Mouse (Mus musculus): ENCODE data around the gene Sorcs2. TPM values are rescaled to one million over a fixed set of nuclear protein-coding genes. Genes with fewer than 3 reads are reported as not detected.

Gene Sorcs2
- polyA plus RNA-seq, 1 experiment from 2014 or later: 14.8 TPM

DNA sequence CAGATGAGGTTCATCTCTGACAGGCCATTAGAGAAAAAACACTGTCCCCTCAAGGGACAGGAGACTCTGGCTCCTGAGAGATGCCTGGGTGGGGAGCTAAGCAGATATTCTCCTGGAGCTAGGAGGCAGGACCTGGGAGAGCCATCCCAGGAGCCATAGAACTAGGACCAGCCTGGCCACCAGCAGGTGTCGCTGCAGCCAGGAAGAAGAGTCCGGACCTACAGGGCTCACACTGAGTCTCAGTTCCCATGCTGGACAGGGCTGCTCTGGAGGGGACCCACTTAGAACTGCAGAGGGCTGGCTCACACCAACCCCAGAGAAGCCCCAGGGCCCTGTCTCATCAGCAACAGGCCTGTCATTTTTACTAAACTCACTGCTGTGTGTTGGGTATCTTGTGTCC is 74.4 kb downstream of the Sorcs2 start:
- WGBS: 14% methylated on average over 2 of the region's 2 CpGs
- ATAC-seq (ENCODE audit: low FRiP score): peak; percentile 82
- H3K9ac ChIP-seq (replicated peaks): no peak overlapping the region
- no peak overlapping the region for H3K4me2 ChIP-seq
- peak overlapping the region; percentile 66 for H3K27ac ChIP-seq (replicated peaks)
- H3K27me3 ChIP-seq (replicated peaks): no peaks in the 10 kb centered on the region
- H3K4me1 ChIP-seq: peaks cover 41% of the 10 kb centered on the region
- H3K4me3 ChIP-seq (replicated peaks): no peak overlapping the region
- no peaks in the 10 kb centered on the region for H3K9me3 ChIP-seq (replicated peaks)
- no peaks in the 10 kb centered on the region for H3K36me3 ChIP-seq

DNA sequence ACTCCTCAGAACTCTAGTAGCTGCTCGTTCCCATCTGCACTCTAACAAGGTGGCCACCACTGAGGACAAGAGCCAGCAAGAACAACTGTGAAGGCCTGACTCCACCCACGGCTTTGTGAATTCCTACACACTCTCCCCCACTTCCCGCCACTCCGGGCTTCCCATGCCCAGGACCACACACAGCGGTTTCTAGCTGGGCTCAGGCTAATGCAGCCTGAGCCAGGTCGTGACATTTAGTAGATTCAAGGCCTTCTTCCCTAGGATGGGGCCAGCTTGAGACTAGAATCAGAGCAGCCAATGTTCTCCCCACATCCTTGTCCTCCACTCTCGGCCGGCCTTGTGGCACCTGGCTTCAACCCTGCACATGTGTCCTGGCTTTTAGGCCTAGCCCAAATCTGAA is 76.4 kb downstream of the Sorcs2 start:
- Histone ChIP-seq H3K4me2 (no peak overlapping the region), H3K9ac (replicated peaks) (no peak overlapping the region), H3K27me3 (replicated peaks) (no peaks in the 10 kb centered on the region; the same call in 1 of the 2 replicates), H3K27ac (replicated peaks) (no peak overlapping the region), H3K36me3 (no peaks in the 10 kb centered on the region), H3K4me3 (replicated peaks) (no peak overlapping the region), H3K4me1 (peaks cover 48% of the 10 kb centered on the region), H3K9me3 (replicated peaks) (no peaks in the 10 kb centered on the region)
- 44% methylated on average over 8 of the region's 8 CpGs for WGBS
- no peak for ATAC-seq (ENCODE audit: low FRiP score)

DNA sequence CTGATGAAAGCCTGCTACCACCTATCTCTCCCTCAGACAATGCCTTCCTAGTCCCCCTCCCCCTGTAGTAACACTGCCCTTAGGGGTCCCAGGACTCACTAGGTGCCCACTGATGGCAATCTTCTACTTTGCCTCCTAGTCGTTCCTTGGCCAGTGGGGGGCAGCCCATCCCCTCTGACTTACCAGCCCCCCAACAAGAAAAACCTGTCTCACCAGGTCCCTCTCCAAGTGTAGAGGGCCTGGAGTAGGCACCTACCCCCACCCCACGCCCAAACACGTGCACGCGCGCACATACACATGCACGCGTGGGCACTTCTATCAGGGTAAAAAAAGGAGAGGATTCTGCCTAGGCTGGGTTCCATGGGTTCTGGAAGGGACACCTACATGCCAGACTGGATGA is 77.3 kb downstream of the Sorcs2 start:
- WGBS: 90% methylated on average over 8 of the region's 8 CpGs
- no peaks in the 10 kb centered on the region; the same call in 1 of the 2 replicates for H3K27me3 ChIP-seq (replicated peaks)
- no peak overlapping the region for H3K4me2 ChIP-seq
- no peak overlapping the region for H3K4me3 ChIP-seq (replicated peaks)
- no peaks in the 10 kb centered on the region for H3K9me3 ChIP-seq (replicated peaks)
- no peak overlapping the region for H3K27ac ChIP-seq (replicated peaks)
- H3K36me3 ChIP-seq: no peaks in the 10 kb centered on the region
- H3K9ac ChIP-seq (replicated peaks): no peak overlapping the region
- peaks cover 40% of the 10 kb centered on the region for H3K4me1 ChIP-seq
- ATAC-seq (ENCODE audit: low FRiP score): no peak

DNA sequence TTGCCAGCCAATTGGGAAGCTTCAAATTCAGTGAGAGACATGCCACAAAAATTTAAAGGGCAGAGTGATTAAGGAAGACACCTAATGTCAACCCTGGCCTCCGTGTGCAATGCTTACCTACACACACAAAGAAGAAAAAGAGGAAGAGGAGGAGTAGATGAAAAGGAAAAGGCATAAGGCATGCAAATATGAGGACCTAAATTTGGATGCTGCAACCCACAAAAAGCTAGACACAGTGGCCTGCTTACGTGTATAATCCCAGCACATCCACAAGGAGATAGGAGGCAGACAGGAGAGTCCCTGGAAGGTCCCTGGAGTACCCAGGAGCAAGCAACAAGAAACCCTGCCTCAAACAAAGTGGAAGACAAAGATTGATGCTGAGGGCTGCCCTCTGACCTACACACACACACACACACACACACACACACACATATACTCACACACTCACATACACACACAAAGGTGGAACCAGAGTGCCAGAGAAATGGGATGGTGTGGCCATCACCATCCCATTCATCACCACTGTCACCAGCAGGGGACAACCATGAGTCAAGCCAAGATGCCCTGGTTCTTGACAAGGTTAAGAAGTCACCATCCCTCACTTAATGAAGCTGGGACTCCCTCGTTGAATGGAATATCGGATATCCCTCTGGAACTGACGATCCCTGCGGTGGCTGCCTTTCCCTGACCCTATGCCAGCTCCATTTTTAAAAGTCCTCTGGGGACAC is 80.1 kb downstream of the Sorcs2 start:
- no peaks in the 10 kb centered on the region for H3K36me3 ChIP-seq
- H3K9me3 ChIP-seq (replicated peaks): no peaks in the 10 kb centered on the region
- WGBS: 33% methylated on average over 6 of the region's 6 CpGs
- no peak overlapping the region for H3K9ac ChIP-seq (replicated peaks)
- H3K27me3 ChIP-seq (replicated peaks): no peaks in the 10 kb centered on the region; the same call in 1 of the 2 replicates
- H3K4me2 ChIP-seq: no peak overlapping the region
- H3K27ac ChIP-seq (replicated peaks): no peak overlapping the region
- no peak overlapping the region for H3K4me3 ChIP-seq (replicated peaks)
- ATAC-seq (ENCODE audit: low FRiP score): no peak
- H3K4me1 ChIP-seq: peaks cover 40% of the 10 kb centered on the region

DNA sequence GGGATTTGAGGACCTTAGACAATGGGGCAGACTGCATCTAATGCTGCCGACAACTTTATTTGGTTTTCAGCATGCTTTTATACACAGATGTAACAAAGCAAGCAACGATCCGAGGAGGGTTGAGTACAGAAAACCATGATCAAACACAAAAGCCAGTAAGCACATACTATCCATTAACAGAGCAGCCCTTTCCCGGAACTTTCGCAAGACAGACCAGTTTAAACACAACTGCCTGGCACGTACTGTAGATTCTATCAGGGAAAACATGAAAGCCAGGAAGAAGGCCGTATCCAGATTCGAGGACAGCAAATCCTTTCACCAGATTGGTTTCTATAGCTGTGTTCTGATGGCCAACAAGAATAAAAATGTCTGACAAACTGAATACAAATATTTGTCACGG is 82.8 kb downstream of the Sorcs2 start:
- ATAC-seq (ENCODE audit: low FRiP score): no peak
- no peaks in the 10 kb centered on the region; the same call in 1 of the 2 replicates for H3K27me3 ChIP-seq (replicated peaks)
- no peak overlapping the region for H3K4me3 ChIP-seq (replicated peaks)
- H3K27ac ChIP-seq (replicated peaks): no peak overlapping the region
- peaks cover 33% of the 10 kb centered on the region for H3K4me1 ChIP-seq
- WGBS: 84% methylated on average over 9 of the region's 9 CpGs
- H3K4me2 ChIP-seq: no peak overlapping the region
- H3K9me3 ChIP-seq (replicated peaks): no peaks in the 10 kb centered on the region
- no peaks in the 10 kb centered on the region for H3K36me3 ChIP-seq
- no peak overlapping the region for H3K9ac ChIP-seq (replicated peaks)

DNA sequence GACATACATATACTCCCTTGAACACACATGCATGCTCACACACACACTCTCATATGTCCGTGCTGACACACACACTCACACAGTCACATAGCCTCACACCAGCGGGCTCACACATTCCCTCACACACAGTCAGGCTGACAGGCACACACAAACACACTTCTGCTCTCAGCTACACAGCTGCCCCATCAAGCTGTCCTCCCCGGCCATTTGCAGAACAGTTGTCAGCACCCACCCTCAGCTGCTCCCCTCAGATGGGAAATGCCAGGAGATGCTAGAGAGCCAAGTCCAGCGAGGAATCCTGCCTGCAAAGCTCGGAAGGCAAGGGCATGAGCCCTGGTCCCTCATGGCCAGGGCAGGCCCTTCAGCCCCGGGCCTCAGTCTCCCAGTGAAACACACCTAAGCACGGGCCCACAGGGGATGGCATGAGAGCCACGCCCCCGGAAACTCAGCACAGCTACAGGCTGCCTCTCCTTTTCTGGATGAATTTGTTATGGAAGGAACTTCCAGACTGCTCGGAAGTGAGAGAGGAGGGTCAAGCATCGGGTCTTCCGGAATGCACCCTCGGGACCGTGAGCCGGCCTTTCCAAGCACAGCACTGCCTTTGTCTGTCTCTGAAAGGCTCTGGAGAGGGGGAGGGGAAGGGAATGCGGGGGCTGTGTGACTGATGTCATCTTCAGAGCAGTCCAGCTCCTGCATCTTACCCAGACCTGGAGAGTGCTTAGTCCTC is 84.4 kb downstream of the Sorcs2 start:
- ATAC-seq (ENCODE audit: low FRiP score): peak; percentile 48; the same call in 1 of the 2 replicates
- Histone ChIP-seq H3K27ac (replicated peaks) (peak overlapping the region; percentile 48; the same call in 1 of the 2 replicates), H3K9ac (replicated peaks) (no peak overlapping the region), H3K4me1 (peaks cover 24% of the 10 kb centered on the region), H3K36me3 (no peaks in the 10 kb centered on the region), H3K4me2 (peak overlapping the region; percentile 7; the same call in 1 of the 2 replicates), H3K4me3 (replicated peaks) (no peak overlapping the region), H3K9me3 (replicated peaks) (no peaks in the 10 kb centered on the region), H3K27me3 (replicated peaks) (no peaks in the 10 kb centered on the region; the same call in 1 of the 2 replicates)
- 32% methylated on average over 16 of the region's 16 CpGs for WGBS

DNA sequence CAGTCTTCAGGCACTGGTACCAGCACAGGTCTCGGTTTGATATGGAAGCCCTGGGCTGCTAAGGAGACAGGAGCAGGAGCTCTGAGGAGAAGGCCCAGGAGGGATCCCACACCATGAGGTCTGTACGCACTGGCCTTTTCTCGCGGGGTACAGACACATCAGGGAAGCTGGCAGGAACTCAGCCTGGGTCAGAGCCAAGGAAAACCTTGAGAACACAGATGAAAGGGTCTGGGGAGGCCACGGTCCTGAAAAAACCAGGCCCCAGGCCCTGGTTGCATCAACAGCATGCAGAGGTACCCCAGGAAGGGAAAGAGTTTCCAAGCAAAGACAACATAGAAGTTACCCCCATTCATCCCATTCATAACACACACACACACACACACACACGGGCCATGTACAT is 85.0 kb downstream of the Sorcs2 start:
- Histone ChIP-seq H3K4me1 (peaks cover 18% of the 10 kb centered on the region), H3K27me3 (replicated peaks) (no peaks in the 10 kb centered on the region; the same call in 1 of the 2 replicates), H3K4me3 (replicated peaks) (no peak overlapping the region), H3K9me3 (replicated peaks) (no peaks in the 10 kb centered on the region), H3K4me2 (no peak overlapping the region), H3K9ac (replicated peaks) (no peak overlapping the region), H3K36me3 (no peaks in the 10 kb centered on the region), H3K27ac (replicated peaks) (0 out of 2 replicates have a peak overlapping the region, but pooled peaks have one; percentile 48)
- WGBS: 63% methylated on average over 6 of the region's 6 CpGs
- ATAC-seq (ENCODE audit: low FRiP score): no peak

DNA sequence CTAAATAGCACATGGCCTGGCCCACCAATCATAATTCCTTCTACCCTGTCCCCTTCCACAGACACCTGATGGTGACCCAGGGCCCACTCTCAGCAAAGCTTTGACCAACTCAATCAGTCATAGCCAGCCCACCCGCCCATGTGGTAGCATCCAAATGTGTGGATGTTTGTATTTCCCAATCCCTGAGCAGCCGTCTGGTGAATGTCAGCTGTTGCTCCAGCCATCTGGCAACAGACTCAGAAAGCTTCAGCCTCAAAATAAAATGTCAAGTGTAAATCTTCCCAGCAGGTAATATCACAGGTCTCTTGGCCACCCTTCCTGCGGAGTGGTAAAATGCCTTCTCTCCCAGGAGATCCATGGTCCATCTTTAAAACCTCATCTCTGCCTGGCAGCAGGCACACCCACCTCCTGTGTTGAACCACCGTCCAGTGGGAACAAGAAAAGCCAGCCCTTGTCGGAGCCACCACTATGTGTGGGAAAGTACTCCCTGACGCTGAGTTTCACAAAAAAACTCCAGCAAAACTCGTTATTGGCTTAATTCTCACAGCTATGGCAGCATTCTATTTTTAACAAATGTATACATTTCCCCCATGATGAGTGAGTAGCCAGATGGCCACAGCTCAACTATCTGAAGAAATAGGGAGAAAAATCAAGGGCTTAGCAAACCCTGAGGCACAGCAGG is 93.5 kb downstream of the Sorcs2 start:
- H3K36me3 ChIP-seq: no peaks in the 10 kb centered on the region
- 0 out of 2 replicates have a peak, but pooled peaks cover 8% of the 10 kb centered on the region for H3K4me1 ChIP-seq
- H3K9me3 ChIP-seq (replicated peaks): no peaks in the 10 kb centered on the region
- ATAC-seq (ENCODE audit: low FRiP score): no peak
- H3K4me3 ChIP-seq (replicated peaks): no peak overlapping the region
- no peaks in the 10 kb centered on the region for H3K27me3 ChIP-seq (replicated peaks)
- no peak overlapping the region for H3K9ac ChIP-seq (replicated peaks)
- H3K27ac ChIP-seq (replicated peaks): no peak overlapping the region
- no peak overlapping the region for H3K4me2 ChIP-seq
- 67% methylated on average over 7 of the region's 7 CpGs for WGBS

DNA sequence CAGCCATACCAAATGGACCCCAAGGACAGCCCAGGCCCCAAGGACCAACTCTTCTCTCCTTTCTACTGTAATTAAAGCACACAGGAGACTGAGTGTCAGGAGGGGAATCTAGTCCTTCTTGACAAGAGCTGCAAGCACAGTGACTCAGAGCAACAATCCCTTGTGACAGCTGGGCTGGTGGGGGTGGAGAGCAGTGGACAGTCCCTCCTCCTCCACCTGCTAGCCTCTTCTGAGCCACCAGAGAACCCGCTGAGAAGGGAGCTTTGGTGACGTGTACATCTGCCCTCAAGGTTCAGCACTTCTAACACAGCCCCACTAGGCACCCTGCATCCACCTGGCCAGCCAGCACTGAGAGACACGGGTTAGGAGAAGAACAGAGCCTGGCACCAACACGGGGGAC is 96.8 kb downstream of the Sorcs2 start:
- Histone ChIP-seq H3K9me3 (replicated peaks) (no peaks in the 10 kb centered on the region), H3K4me3 (replicated peaks) (no peak overlapping the region), H3K36me3 (no peaks in the 10 kb centered on the region), H3K4me2 (no peak overlapping the region), H3K4me1 (0 out of 2 replicates have a peak, but pooled peaks cover 8% of the 10 kb centered on the region), H3K27me3 (replicated peaks) (no peaks in the 10 kb centered on the region), H3K9ac (replicated peaks) (no peak overlapping the region), H3K27ac (replicated peaks) (no peak overlapping the region)
- 70% methylated on average over 4 of the region's 4 CpGs for WGBS
- no peak for ATAC-seq (ENCODE audit: low FRiP score)

DNA sequence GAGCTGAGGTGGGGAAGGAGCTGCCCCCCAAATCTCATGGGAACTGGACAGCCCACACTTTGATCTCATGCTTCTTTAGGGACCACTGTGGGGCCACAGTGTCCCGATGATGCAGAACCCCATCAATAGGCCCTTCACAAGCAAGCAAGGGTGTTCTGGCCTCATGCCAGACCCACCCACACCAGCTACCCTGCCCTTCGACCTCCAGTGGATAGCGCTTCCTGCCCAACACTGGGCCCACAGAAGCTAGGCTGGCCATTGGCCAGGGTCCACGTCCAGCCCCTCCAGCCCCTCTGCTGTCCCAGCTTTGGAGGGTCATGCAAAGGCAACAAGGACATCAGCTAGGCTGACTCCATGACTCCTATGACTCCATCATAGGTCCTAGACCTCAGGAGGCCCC is 99.9 kb downstream of the Sorcs2 start:
- no peaks in the 10 kb centered on the region for H3K9me3 ChIP-seq (replicated peaks)
- H3K27me3 ChIP-seq (replicated peaks): no peaks in the 10 kb centered on the region
- no peak overlapping the region for H3K27ac ChIP-seq (replicated peaks)
- no peak for ATAC-seq (ENCODE audit: low FRiP score)
- WGBS: 78% methylated on average over 4 of the region's 4 CpGs
- H3K4me1 ChIP-seq: 0 out of 2 replicates have a peak, but pooled peaks cover 2% of the 10 kb centered on the region
- H3K4me3 ChIP-seq (replicated peaks): no peak overlapping the region
- H3K36me3 ChIP-seq: no peaks in the 10 kb centered on the region
- H3K4me2 ChIP-seq: no peak overlapping the region
- H3K9ac ChIP-seq (replicated peaks): no peak overlapping the region

DNA sequence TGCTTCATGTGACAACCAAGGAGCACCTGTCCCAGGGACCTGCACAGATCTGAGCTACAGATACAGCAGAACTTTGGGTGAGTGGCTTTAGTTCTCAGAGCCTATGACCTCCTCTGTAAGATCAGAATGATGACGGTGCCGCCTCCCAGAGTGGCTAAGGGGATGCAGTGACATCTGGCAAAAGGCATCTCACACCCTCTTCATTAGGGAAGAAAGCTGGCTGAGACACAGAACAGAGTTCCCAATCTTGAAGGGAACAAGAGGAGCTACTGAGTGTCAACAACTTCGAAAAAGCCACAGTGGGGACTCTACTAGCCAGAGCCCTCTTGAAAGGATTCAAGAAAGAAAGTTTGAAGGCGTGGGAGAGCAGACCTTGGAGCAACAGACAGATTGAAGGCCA is 100.7 kb downstream of the Sorcs2 start:
- H3K9ac ChIP-seq (replicated peaks): no peak overlapping the region
- no peak for ATAC-seq (ENCODE audit: low FRiP score)
- no peak overlapping the region for H3K27ac ChIP-seq (replicated peaks)
- H3K36me3 ChIP-seq: no peaks in the 10 kb centered on the region
- no peaks in the 10 kb centered on the region for H3K27me3 ChIP-seq (replicated peaks)
- 80% methylated on average over 4 of the region's 4 CpGs for WGBS
- H3K4me2 ChIP-seq: no peak overlapping the region
- no peak overlapping the region for H3K4me3 ChIP-seq (replicated peaks)
- no peaks in the 10 kb centered on the region for H3K9me3 ChIP-seq (replicated peaks)
- H3K4me1 ChIP-seq: 0 out of 2 replicates have a peak, but pooled peaks cover 2% of the 10 kb centered on the region

Measured in neural tube, embryonic 15.5 days (tissue).